Mouse (Mus musculus) liver, postnatal 0 days (tissue): ENCODE data around the gene Lrig1. TPM values are rescaled to one million over a fixed set of nuclear protein-coding genes. Genes with fewer than 3 reads are reported as not detected.

ENCODE experiments used
- ATAC-seq: fragments of 200-750 bp; cut with Nextera tagmentation; 2 replicates; pipeline ENCODE4 v1.8.0; 2017; ENCODE audit warnings: mild to moderate bottlenecking, moderate library complexity
- DNase-seq: peaks from one replicate; pipeline ENCODE4 v3.0.0-alpha.2; 2016
- H3K27ac ChIP-seq: fragments of 300-500 bp; sonication (generic); 2 replicates; pipeline ENCODE4 v1.5.1; 2014; ENCODE audit warnings: antibody characterized with exemption, moderate library complexity, mild to moderate bottlenecking, low read depth
- H3K27me3 ChIP-seq: fragments of 300-500 bp; sonication (generic); 2 replicates; pipeline ENCODE4 v1.6.1; 2014; ENCODE audit warnings: low read length, control low read depth, mixed read lengths; ENCODE audit not compliant: insufficient read depth
- H3K36me3 ChIP-seq: fragments of 300-500 bp; sonication (generic); replicated peaks from 2 replicates; pipeline ENCODE4 v1.6.1; 2014; ENCODE audit warnings: mild to moderate bottlenecking, control low read depth, low read length, moderate library complexity, mixed read lengths; ENCODE audit not compliant: insufficient read depth
- H3K4me1 ChIP-seq: fragments of 300-500 bp; sonication (generic); 2 replicates; pipeline ENCODE4 v1.6.1; 2014; ENCODE audit warnings: antibody characterized with exemption, mild to moderate bottlenecking, control low read depth; ENCODE audit not compliant: insufficient read depth
- H3K4me2 ChIP-seq: fragments of 300-500 bp; sonication (generic); 2 replicates; pipeline ENCODE4 v1.6.1; 2014; ENCODE audit warnings: low read depth, mild to moderate bottlenecking, low read length, moderate library complexity, mixed read lengths
- H3K4me3 ChIP-seq: fragments of 300-500 bp; sonication (generic); 2 replicates; pipeline ENCODE4 v1.5.1; 2014; ENCODE audit warnings: low read depth, low read length
- H3K9ac ChIP-seq: fragments of 300-500 bp; sonication (generic); replicated peaks from 2 replicates; pipeline ENCODE4 v1.6.1; 2014; ENCODE audit warnings: mild to moderate bottlenecking, moderate library complexity
- H3K9me3 ChIP-seq: fragments of 300-500 bp; sonication (generic); 2 replicates; pipeline ENCODE4 v1.6.1; 2016; ENCODE audit warnings: mild to moderate bottlenecking, control low read depth, low read length, mixed read lengths
- CTCF ChIP-seq: sonication (generic); IDR thresholded peaks from 2 replicates; pipeline ENCODE4 v1.5.1; 2016; ENCODE audit warnings: antibody characterized with exemption, low read depth
- EP300 ChIP-seq: IDR thresholded peaks from 2 replicates; pipeline ENCODE4 v1.6.1; 2016; ENCODE audit warnings: antibody characterized with exemption, low read depth, mild to moderate bottlenecking
- WGBS: fragments of 180-500 bp; shearing (Covaris S2); extraction: QIAGEN DNeasy Blood & Tissue Kit; methylation state at CpG from one replicate; pipeline ENCODE4 v1.1.7; 2014; ENCODE audit not compliant: insufficient replicate concordance; 5-methylcytosine and 5-hydroxymethylcytosine counted together
- polyA plus RNA-seq: library from polyadenylated mRNA; unstranded; fragments of >200 nt; fragmentation: Nextera tagmentation; extraction: Ambion mirVana; gene quantifications from 2 replicates; pipeline ENCODE4 v1.2.1, GENCODE M21; 2015

Lrig1 gene
- polyA plus RNA-seq, 1 experiment from 2014 or later = 2.5 TPM

- no peaks in the 10 kb centered on the region for H3K9me3 ChIP-seq
- peak overlapping the region; percentile 53 for H3K27ac ChIP-seq
- H3K9ac ChIP-seq = no peak overlapping the region
- peak; percentile 44 for DNase-seq
- H3K36me3 ChIP-seq = no peaks in the 10 kb centered on the region
- WGBS = 4% methylated on average over 18 of the region's 18 CpGs
- peaks cover 12% of the 10 kb centered on the region for H3K4me1 ChIP-seq
- H3K4me3 ChIP-seq = peak overlapping the region; percentile 80
- H3K27me3 ChIP-seq = peaks cover 23% of the 10 kb centered on the region
- TF ChIP-seq EP300 = no peak
- TF ChIP-seq CTCF = peak; percentile 35; the same call in 1 of the 2 replicates
- H3K4me2 ChIP-seq = peak overlapping the region; percentile 94
- ATAC-seq = no peak
Measured at GRCm38 (mm10) chr6:94701071-94701470, 1.1 kb upstream of the Lrig1 start.

- no peak for TF ChIP-seq EP300
- TF ChIP-seq CTCF = no peak
- Histone ChIP-seq H3K9me3 (no peaks in the 10 kb centered on the region), H3K4me2 (peak overlapping the region; percentile 94), H3K4me3 (peak overlapping the region; percentile 80), H3K36me3 (no peaks in the 10 kb centered on the region), H3K27me3 (peaks cover 23% of the 10 kb centered on the region), H3K9ac (no peak overlapping the region), H3K27ac (peak overlapping the region; percentile 53), H3K4me1 (peaks cover 12% of the 10 kb centered on the region)
- under 1% methylated on average over 8 of the region's 8 CpGs for WGBS
- ATAC-seq = peak; percentile 31
- DNase-seq = peak; percentile 73
Measured at GRCm38 (mm10) chr6:94700612-94701011, 654 bp upstream of the Lrig1 start.

- peaks cover 23% of the 10 kb centered on the region for H3K27me3 ChIP-seq
- WGBS = under 1% methylated on average over 77 of the region's 95 CpGs
- no peak for TF ChIP-seq EP300
- TF ChIP-seq CTCF = no peak
- H3K27ac ChIP-seq = peak overlapping the region; percentile 76
- peak; percentile 59 for DNase-seq
- peak; percentile 29 for ATAC-seq
- H3K4me1 ChIP-seq = peaks cover 19% of the 10 kb centered on the region
- no peaks in the 10 kb centered on the region for H3K9me3 ChIP-seq
- H3K36me3 ChIP-seq = no peaks in the 10 kb centered on the region
- peak overlapping the region; percentile 94 for H3K4me2 ChIP-seq
- H3K9ac ChIP-seq = peak overlapping the region; percentile 80
- peak overlapping the region; percentile 80 for H3K4me3 ChIP-seq
Measured at GRCm38 (mm10) chr6:94699173-94699987, 578 bp downstream of the Lrig1 start.

DNA sequence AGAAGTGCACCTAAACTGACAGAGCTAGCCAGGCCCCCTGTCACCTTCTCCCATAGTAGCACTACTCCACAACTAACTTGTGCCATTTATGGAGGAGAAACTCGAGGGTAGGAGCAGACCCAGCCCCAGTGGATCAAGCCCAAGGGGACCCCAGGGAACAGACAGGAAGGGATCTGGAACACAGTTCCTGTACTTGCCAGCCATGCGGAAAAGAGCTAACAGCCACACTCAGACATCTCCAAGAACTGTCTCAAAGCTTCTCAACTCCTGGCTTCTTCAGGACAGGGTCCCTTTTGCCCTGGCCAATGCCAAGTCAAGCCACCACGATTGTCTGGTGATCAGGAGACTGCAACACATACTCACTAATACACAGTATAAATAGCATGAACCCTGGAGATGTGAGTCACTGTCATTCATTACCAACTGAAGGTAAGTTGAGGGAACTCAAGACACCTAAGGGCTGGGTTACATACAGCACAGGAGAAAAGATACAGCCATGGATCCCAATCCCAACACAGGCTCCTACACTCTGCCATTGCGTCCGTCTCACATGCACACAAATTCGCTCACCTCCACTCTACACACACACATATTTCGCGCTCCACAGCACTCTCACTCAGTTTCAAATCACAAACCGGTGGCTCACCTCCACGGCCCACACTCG is 1.3 kb downstream of the Lrig1 start:
- Histone ChIP-seq H3K4me2 (peak overlapping the region; percentile 94), H3K4me3 (peak overlapping the region; percentile 80), H3K36me3 (no peaks in the 10 kb centered on the region), H3K27ac (no peak overlapping the region), H3K9ac (peak overlapping the region; percentile 80), H3K27me3 (peaks cover 23% of the 10 kb centered on the region), H3K9me3 (no peaks in the 10 kb centered on the region), H3K4me1 (peaks cover 19% of the 10 kb centered on the region)
- no peak for TF ChIP-seq CTCF
- TF ChIP-seq EP300 = no peak
- DNase-seq (no peak), ATAC-seq (no peak)
- WGBS = 19% methylated on average over 11 of the region's 11 CpGs

DNA sequence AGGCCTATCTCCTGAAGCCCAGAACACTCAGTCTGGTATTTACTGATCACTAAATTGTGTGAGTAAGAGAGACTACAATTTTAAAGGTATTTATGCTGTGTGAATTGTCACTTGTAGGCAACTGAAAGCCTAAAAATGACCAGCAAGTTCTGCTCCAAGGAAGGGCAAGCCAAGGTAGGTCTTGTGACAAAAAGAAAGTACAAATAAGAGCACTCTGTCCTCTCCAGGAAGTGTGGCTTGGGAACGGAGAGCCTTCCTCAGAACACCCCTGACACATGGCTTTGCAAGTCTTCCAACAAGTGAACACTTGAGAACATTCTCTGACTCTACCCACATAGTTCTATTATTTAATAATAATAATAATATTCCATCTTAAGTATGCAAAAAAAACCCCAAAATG is 2.5 kb downstream of the Lrig1 start:
- Histone ChIP-seq H3K36me3 (no peaks in the 10 kb centered on the region), H3K27me3 (peaks cover 19% of the 10 kb centered on the region), H3K9ac (no peak overlapping the region), H3K9me3 (no peaks in the 10 kb centered on the region), H3K4me2 (peak overlapping the region; percentile 94; the same call in 1 of the 2 replicates), H3K27ac (0 out of 2 replicates have a peak overlapping the region, but pooled peaks have one; percentile 35), H3K4me1 (peaks cover 20% of the 10 kb centered on the region), H3K4me3 (no peak overlapping the region)
- DNase-seq (no peak), ATAC-seq (no peak)
- 39% methylated on average over 1 of the region's 1 CpGs for WGBS
- no peak for TF ChIP-seq CTCF
- no peak for TF ChIP-seq EP300

GRCm38 (mm10) chr6:94696182-94697080 is 3.5 kb downstream of the Lrig1 start:
- ATAC-seq = no peak
- TF ChIP-seq EP300 (no peak), CTCF (no peak)
- Histone ChIP-seq H3K9ac (no peak overlapping the region), H3K36me3 (no peaks in the 10 kb centered on the region), H3K4me1 (peaks cover 21% of the 10 kb centered on the region), H3K9me3 (no peaks in the 10 kb centered on the region), H3K27me3 (peaks cover 11% of the 10 kb centered on the region), H3K4me2 (peak overlapping the region; percentile 58), H3K27ac (peak overlapping the region; percentile 57), H3K4me3 (no peak overlapping the region)
- no peak for DNase-seq
- WGBS = 53% methylated on average over 10 of the region's 10 CpGs
